Mouse (Mus musculus): ENCODE data around the gene Cep164. TPM values are rescaled to one million over a fixed set of nuclear protein-coding genes. Genes with fewer than 3 reads are reported as not detected.
"Not testable (repeated sequence)": the region's sequence is repeated elsewhere in the genome, so short reads cannot be mapped to it uniquely, and the experiment has no call there.

Cep164 gene
- total and polyA plus RNA-seq, 3 experiments: 7.9 to 14.2 TPM; not detected in 1

GRCm38 (mm10) chr9:45846891-45847460, 18.5 kb upstream of the Cep164 start:
- H3K4me3 ChIP-seq (ENCODE audit: control insufficient read depth in 1 of 2, insufficient read depth in 1 of 2, low read depth in 2 of 2, low read length in 2 of 2): no peak overlapping the region
- TF ChIP-seq MYC (IDR thresholded peaks at IDR 0.05; ENCODE audit: low read depth, low read length) (no peak), ELF1 (IDR thresholded peaks at IDR 0.05; ENCODE audit: low read depth, low read length) (no peak), USF1 (IDR thresholded peaks at IDR 0.05; ENCODE audit: low read depth, low read length) (no peak), ZKSCAN1 (IDR thresholded peaks at IDR 0.05; ENCODE audit: low read depth, low read length) (no peak), TBP (IDR thresholded peaks at IDR 0.05; ENCODE audit: low read depth, low read length) (no peak), KAT2A (conservative IDR thresholded peaks at IDR 0.05; ENCODE audit: low read depth, low read length) (no peak), POLR2AphosphoS2 (IDR thresholded peaks at IDR 0.05; ENCODE audit: low read length) (no peak), MAX (IDR thresholded peaks at IDR 0.05; ENCODE audit: low read length) (no peak), ETS1 (IDR thresholded peaks at IDR 0.05; ENCODE audit: low read depth, low read length) (no peak), CTCF (IDR thresholded peaks at IDR 0.05 in 2 of 3, conservative IDR thresholded peaks at IDR 0.05 in 1 of 3; ENCODE audit: control insufficient read depth in 1 of 3, insufficient read depth in 1 of 3, low read depth in 2 of 3, low read length in 3 of 3, poor library complexity in 1 of 3, severe bottlenecking in 1 of 3) (no peak), RCOR1 (IDR thresholded peaks at IDR 0.05; ENCODE audit: low read depth, low read length) (no peak), NRF1 (IDR thresholded peaks at IDR 0.05; ENCODE audit: insufficient read depth, low read depth, low read length, poor library complexity, severe bottlenecking) (no peak), TCF12 (IDR thresholded peaks at IDR 0.05; ENCODE audit: low read depth, low read length) (no peak), NELFE (IDR thresholded peaks at IDR 0.05; ENCODE audit: low read depth, low read length) (no peak), MEF2A (IDR thresholded peaks at IDR 0.05; ENCODE audit: extremely low read depth, insufficient replicate concordance, low read depth, low read length, poor library complexity, severe bottlenecking) (no peak), GABPA (IDR thresholded peaks at IDR 0.05; ENCODE audit: low read depth, low read length) (no peak), CHD2 (IDR thresholded peaks at IDR 0.05; ENCODE audit: low read length) (no peak), SIN3A (IDR thresholded peaks at IDR 0.05; ENCODE audit: low read length) (no peak), BHLHE40 (IDR thresholded peaks at IDR 0.05; ENCODE audit: borderline replicate concordance, low read depth, low read length) (no peak), ZNF384 (IDR thresholded peaks at IDR 0.05; ENCODE audit: low read depth, low read length) (no peak)
- no peak for DNase-seq (ENCODE audit: low read depth, low spot score)
- peaks cover 0 to 2% of the 10 kb centered on the region in 2 experiments; a peak in 2 of 4 replicates for H3K27me3 ChIP-seq (ENCODE audit: control insufficient read depth in 1 of 2, insufficient read depth in 2 of 2, low read length in 2 of 2)
- no peaks in the 10 kb centered on the region for H3K36me3 ChIP-seq (ENCODE audit: control insufficient read depth in 1 of 2, insufficient read depth in 2 of 2, low read length in 2 of 2)
- no peaks in the 10 kb centered on the region for H3K4me1 ChIP-seq (ENCODE audit: control insufficient read depth in 1 of 2, insufficient read depth in 2 of 2, low read length in 2 of 2)
- no peak overlapping the region for H3K9ac ChIP-seq (ENCODE audit: control insufficient read depth, low read depth, low read length, poor library complexity, severe bottlenecking)
- H3K9me3 ChIP-seq (replicated peaks; ENCODE audit: insufficient read depth, low read length): no peaks in the 10 kb centered on the region
- no peaks in the 10 kb centered on the region for H3K79me2 ChIP-seq (ENCODE audit: control insufficient read depth, insufficient read depth, low read length, poor library complexity)
- H3K27ac ChIP-seq (ENCODE audit: control insufficient read depth, low read depth, low read length): no peak overlapping the region

GRCm38 (mm10) chr9:45846176-45846575, 17.7 kb upstream of the Cep164 start:
- H3K9me3 ChIP-seq (replicated peaks; ENCODE audit: insufficient read depth, low read length); H3K79me2 ChIP-seq (ENCODE audit: control insufficient read depth, insufficient read depth, low read length, poor library complexity); H3K27ac ChIP-seq (ENCODE audit: control insufficient read depth, low read depth, low read length); DNase-seq (ENCODE audit: low read depth, low spot score); H3K27me3 ChIP-seq (ENCODE audit: control insufficient read depth in 1 of 2, insufficient read depth in 2 of 2, low read length in 2 of 2); H3K4me1 ChIP-seq (ENCODE audit: control insufficient read depth in 1 of 2, insufficient read depth in 2 of 2, low read length in 2 of 2); H3K9ac ChIP-seq (ENCODE audit: control insufficient read depth, low read depth, low read length, poor library complexity, severe bottlenecking); H3K4me3 ChIP-seq (ENCODE audit: control insufficient read depth in 1 of 2, insufficient read depth in 1 of 2, low read depth in 2 of 2, low read length in 2 of 2); H3K36me3 ChIP-seq (ENCODE audit: control insufficient read depth in 1 of 2, insufficient read depth in 2 of 2, low read length in 2 of 2): not testable (repeated sequence)

All from MEL (cell line).